Mouse (Mus musculus): ENCODE data around the gene Zpbp2. TPM values are rescaled to one million over a fixed set of nuclear protein-coding genes. Genes with fewer than 3 reads are reported as not detected.

The Zpbp2 gene
- total RNA-seq (2021) = not detected
- long read RNA-seq, experiment 1 = 0 reads
- long read RNA-seq, experiment 2 = 0 reads

- DNase-seq (ENCODE audit: low spot score) = peak; percentile 75
Observed at GRCm38 (mm10) chr11:98550975-98551828, at the start of gene Zpbp2. Gene Zpbp2, plus strand, starts transcription at chr11:98551097.

- DNase-seq (ENCODE audit: low spot score) = no peak
Observed at GRCm38 (mm10) chr11:98504926-98505325, 46.0 kb upstream of the Zpbp2 start.

GRCm38 (mm10) chr11:98509434-98509833 is 41.5 kb upstream of the Zpbp2 start:
- DNase-seq (ENCODE audit: low spot score) = peak; percentile 55

GRCm38 (mm10) chr11:98510125-98510524 is 40.8 kb upstream of the Zpbp2 start:
- DNase-seq (ENCODE audit: low spot score) = no peak

- DNase-seq (ENCODE audit: low spot score) = no peak
Observed at GRCm38 (mm10) chr11:98512881-98513280, 38.0 kb upstream of the Zpbp2 start.

GRCm38 (mm10) chr11:98513356-98513936 is 37.5 kb upstream of the Zpbp2 start:
- no peak for DNase-seq (ENCODE audit: low spot score)

GRCm38 (mm10) chr11:98520468-98520867 is 30.4 kb upstream of the Zpbp2 start:
- no peak for DNase-seq (ENCODE audit: low spot score)

- no peak for DNase-seq (ENCODE audit: low spot score)
Observed at GRCm38 (mm10) chr11:98525140-98525539, 25.8 kb upstream of the Zpbp2 start.

- DNase-seq (ENCODE audit: low spot score) = no peak
Observed at GRCm38 (mm10) chr11:98526824-98527461, 24.0 kb upstream of the Zpbp2 start.

- DNase-seq (ENCODE audit: low spot score) = no peak
Observed at GRCm38 (mm10) chr11:98537480-98538034, 13.3 kb upstream of the Zpbp2 start.

- DNase-seq (ENCODE audit: low spot score) = no peak
Observed at GRCm38 (mm10) chr11:98540319-98540718, 10.6 kb upstream of the Zpbp2 start.

- no peak for DNase-seq (ENCODE audit: low spot score)
Observed at GRCm38 (mm10) chr11:98542553-98542952, 8.3 kb upstream of the Zpbp2 start.

GRCm38 (mm10) chr11:98543414-98543813 is 7.5 kb upstream of the Zpbp2 start:
- DNase-seq (ENCODE audit: low spot score) = no peak

- no peak for DNase-seq (ENCODE audit: low spot score)
Observed at GRCm38 (mm10) chr11:98544890-98545677, 5.8 kb upstream of the Zpbp2 start.

- no peak for DNase-seq (ENCODE audit: low spot score)
Observed at GRCm38 (mm10) chr11:98545711-98546231, 5.1 kb upstream of the Zpbp2 start, which contains the start of gene Ikzf3. Gene Ikzf3, minus strand, starts transcription at chr11:98546031.

GRCm38 (mm10) chr11:98546529-98547307 is 4.2 kb upstream of the Zpbp2 start:
- DNase-seq (ENCODE audit: low spot score) = no peak

GRCm38 (mm10) chr11:98547308-98547693 is 3.6 kb upstream of the Zpbp2 start:
- no peak for DNase-seq (ENCODE audit: low spot score)

- DNase-seq (ENCODE audit: low spot score) = no peak
Observed at GRCm38 (mm10) chr11:98549363-98549762, 1.5 kb upstream of the Zpbp2 start.

- DNase-seq (ENCODE audit: low spot score) = no peak
Observed at GRCm38 (mm10) chr11:98550311-98550974, 454 bp upstream of the Zpbp2 start.

GRCm38 (mm10) chr11:98553966-98554365 is 3.1 kb downstream of the Zpbp2 start:
- DNase-seq (ENCODE audit: low spot score) = no peak
